Mouse (Mus musculus): ENCODE data around the gene Zfp90. TPM values are rescaled to one million over a fixed set of nuclear protein-coding genes. Genes with fewer than 3 reads are reported as not detected.

Zfp90 gene
- polyA plus RNA-seq, 1 experiment from 2014 or later: 20.8 TPM

DNA sequence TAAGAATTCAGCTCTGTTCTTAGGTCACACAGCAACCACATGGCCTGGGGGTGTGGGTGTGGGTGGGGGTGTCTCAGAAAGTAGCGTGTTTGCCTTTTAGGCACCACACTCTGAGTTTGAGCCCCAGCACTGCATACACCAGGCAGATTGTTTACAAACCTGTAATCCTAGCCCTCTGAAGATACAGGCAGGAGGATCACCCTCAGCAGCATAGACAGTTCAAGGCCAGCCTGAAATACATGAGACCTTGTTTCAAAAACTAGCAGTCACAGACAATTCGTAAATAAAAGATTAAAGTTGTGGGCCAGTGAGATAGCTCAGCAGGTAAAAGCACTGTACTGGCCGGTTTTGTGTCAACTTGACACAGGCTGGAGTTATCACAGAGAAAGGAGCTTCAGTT lies 25.0 kb downstream of the Zfp90 start:
- no peak overlapping the region for H3K9ac ChIP-seq
- no peak overlapping the region for H3K4me3 ChIP-seq (replicated peaks)
- 82% methylated on average over 3 of the region's 3 CpGs for WGBS
- H3K27ac ChIP-seq: no peak overlapping the region
- no peaks in the 10 kb centered on the region for H3K36me3 ChIP-seq
- no peak for ATAC-seq (replicated peaks; ENCODE audit: low FRiP score)
- H3K27me3 ChIP-seq: no peaks in the 10 kb centered on the region
- no peak overlapping the region for H3K4me2 ChIP-seq
- no peaks in the 10 kb centered on the region for H3K9me3 ChIP-seq (replicated peaks)
- H3K4me1 ChIP-seq: peaks cover 9% of the 10 kb centered on the region; the same call in 1 of the 2 replicates

DNA sequence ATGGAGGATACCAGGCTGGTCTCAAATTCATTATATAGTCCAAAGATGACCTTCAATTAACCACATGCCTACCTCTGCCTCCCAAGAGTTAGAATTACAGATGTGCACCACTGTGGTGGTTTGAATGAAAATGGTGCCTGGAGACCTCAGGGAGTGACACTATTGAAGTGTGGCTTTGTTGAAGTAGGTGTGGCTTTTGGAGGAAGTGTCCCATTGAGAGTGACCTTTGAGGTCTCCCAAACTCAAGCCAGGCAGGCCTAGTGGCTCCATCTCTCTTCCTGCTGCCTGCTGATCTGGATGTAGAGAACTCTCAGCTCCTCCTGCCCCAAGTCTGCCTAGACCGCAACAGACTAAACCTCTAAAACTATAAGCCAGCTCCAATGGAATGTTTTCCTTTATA lies 27.6 kb downstream of the Zfp90 start:
- H3K4me2 ChIP-seq: no peak overlapping the region
- H3K4me3 ChIP-seq (replicated peaks): no peak overlapping the region
- H3K9ac ChIP-seq: no peak overlapping the region
- H3K36me3 ChIP-seq: no peaks in the 10 kb centered on the region
- peaks cover 6% of the 10 kb centered on the region; the same call in 1 of the 2 replicates for H3K4me1 ChIP-seq
- 88% methylated on average over 1 of the region's 1 CpGs for WGBS
- H3K27me3 ChIP-seq: no peaks in the 10 kb centered on the region
- ATAC-seq (replicated peaks; ENCODE audit: low FRiP score): no peak
- H3K27ac ChIP-seq: no peak overlapping the region
- H3K9me3 ChIP-seq (replicated peaks): no peaks in the 10 kb centered on the region

DNA sequence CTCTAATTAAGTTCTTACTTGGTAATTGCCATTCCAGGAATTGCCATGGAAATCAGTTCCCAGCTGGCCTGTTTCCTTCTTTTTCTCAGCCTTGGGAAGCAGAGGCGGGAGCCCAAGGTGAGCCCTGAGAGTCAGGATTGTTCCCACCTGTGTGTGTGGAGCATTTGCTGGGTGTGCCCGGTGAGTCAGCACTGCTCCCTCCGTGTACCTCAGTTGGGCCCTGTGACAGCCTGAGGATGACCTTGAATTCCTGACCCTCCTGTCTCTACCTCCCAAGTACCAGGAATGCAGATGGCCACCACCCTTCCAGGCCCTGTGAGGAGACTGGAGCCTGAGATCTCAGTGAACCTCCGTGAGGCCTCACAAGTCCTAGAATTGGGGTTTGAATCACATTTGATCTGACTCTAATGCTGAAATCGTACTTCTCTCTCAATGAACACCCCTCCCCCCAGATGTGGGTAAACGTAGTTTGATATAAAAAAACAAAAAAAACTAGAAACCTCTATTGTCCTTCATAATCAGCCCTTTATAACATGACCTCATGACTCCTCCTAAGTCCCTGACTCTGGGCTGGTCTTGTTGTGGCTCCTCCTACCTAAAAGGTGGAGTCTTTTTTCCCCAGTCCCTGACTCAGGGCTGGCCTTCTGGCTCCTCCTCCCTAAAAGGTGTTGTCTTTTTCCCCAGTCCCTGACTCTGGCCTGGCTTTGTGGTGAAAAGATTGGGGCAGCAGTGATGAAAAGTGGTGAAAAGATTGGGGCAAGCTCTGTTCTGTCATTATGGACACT lies 36.4 kb downstream of the Zfp90 start:
- Histone ChIP-seq H3K27ac (no peak overlapping the region), H3K4me3 (replicated peaks) (no peak overlapping the region), H3K9me3 (replicated peaks) (no peaks in the 10 kb centered on the region), H3K4me2 (no peak overlapping the region), H3K36me3 (no peaks in the 10 kb centered on the region), H3K4me1 (no peaks in the 10 kb centered on the region), H3K9ac (no peak overlapping the region), H3K27me3 (no peaks in the 10 kb centered on the region)
- 81% methylated on average over 6 of the region's 6 CpGs for WGBS
- no peak for ATAC-seq (replicated peaks; ENCODE audit: low FRiP score)

DNA sequence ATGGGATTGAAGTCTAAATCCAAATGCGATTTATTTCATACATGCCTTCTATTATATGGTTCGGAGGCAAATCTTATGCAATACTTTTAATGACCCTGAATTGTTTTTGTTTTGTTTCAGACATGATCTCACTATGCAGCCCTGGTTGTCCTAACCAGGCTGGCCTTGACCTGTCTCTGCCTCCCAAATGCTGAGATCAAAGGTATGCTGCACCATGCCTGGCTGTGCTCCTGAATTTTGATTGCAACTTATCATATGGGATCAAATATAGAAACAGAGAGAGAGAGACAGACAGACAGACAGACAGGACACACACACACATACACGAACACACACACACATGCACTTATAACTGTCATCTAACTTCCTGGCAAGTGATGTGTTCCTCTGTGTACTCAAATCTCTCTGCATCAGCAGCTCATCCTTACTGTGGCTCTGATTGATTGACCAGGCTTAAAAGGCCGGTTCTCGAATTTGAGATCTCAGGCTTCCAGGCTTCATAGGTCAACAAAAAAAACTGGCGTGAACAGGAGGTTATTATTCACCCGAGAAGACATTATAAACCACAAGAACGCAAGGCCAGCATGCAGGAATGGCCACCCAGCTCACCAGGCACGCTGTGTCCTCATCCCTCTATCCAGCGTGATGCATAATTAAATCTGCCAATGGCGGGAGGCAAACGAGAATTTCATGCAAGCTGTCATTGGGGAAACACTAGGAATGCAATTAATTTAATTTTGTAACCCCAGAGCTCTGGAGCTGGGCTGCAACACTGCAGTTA lies 37.8 kb downstream of the Zfp90 start:
- 50% methylated on average over 12 of the region's 12 CpGs for WGBS
- no peak for ATAC-seq (replicated peaks; ENCODE audit: low FRiP score)

DNA sequence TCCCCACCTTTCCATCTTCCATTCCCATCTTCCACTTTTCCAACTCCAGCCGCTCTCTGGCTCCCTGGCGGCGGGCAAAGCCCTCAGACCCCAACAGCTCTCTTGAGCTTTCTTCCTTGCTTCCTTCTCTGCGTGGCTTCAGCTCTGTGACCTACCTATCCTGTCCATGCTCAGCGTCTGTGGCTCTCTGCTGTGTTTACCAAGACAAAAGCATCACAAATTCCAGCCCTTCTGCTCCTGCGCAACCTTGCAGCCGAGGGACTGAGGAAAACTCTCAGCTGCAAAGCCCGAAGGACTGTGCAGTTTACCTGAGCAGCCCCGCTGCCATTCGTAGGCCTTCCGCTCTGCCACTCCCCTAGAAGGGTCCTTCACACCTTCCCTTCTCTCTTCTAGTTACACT lies 38.9 kb downstream of the Zfp90 start:
- no peak overlapping the region for H3K27ac ChIP-seq
- no peaks in the 10 kb centered on the region for H3K36me3 ChIP-seq
- no peaks in the 10 kb centered on the region for H3K4me1 ChIP-seq
- H3K27me3 ChIP-seq: no peaks in the 10 kb centered on the region
- no peak overlapping the region for H3K4me2 ChIP-seq
- no peak for ATAC-seq (replicated peaks; ENCODE audit: low FRiP score)
- no peak overlapping the region for H3K4me3 ChIP-seq (replicated peaks)
- 75% methylated on average over 11 of the region's 11 CpGs for WGBS
- no peaks in the 10 kb centered on the region for H3K9me3 ChIP-seq (replicated peaks)
- no peak overlapping the region for H3K9ac ChIP-seq

More for the DNA sequence above, 37.8 kb downstream of the Zfp90 start:
- H3K4me2 ChIP-seq: no peak overlapping the region
- no peak overlapping the region for H3K9ac ChIP-seq
- H3K9me3 ChIP-seq (replicated peaks): no peaks in the 10 kb centered on the region
- H3K4me1 ChIP-seq: no peaks in the 10 kb centered on the region
- H3K27ac ChIP-seq: no peak overlapping the region
- H3K4me3 ChIP-seq (replicated peaks): no peak overlapping the region
- H3K27me3 ChIP-seq: no peaks in the 10 kb centered on the region
- no peaks in the 10 kb centered on the region for H3K36me3 ChIP-seq

DNA sequence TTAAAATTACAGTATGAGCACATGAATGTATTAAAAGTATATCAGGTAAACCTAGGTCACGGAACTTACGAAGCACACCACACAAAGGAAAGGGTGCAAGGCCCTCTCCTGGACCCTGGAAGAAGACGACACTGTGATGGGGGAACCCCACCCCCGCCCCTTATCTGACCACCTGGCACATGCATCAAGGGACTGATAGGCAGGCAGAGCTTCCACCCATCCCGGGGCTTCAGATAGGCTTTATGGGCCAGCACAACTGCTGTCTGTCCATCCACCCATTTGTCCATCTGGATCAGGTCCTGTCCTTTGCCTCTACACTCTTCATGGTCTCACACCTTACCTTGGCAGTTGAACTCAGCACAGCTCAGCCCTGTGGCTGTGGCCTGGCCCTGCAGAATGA lies 47.0 kb downstream of the Zfp90 start:
- no peak for ATAC-seq (replicated peaks; ENCODE audit: low FRiP score)
- 69% methylated on average over 5 of the region's 5 CpGs for WGBS
- peaks cover 9% of the 10 kb centered on the region; the same call in 1 of the 2 replicates for H3K4me1 ChIP-seq
- H3K27me3 ChIP-seq: no peaks in the 10 kb centered on the region
- H3K9ac ChIP-seq: no peak overlapping the region
- no peaks in the 10 kb centered on the region for H3K9me3 ChIP-seq (replicated peaks)
- H3K4me3 ChIP-seq (replicated peaks): no peak overlapping the region
- no peak overlapping the region for H3K4me2 ChIP-seq
- no peaks in the 10 kb centered on the region for H3K36me3 ChIP-seq
- H3K27ac ChIP-seq: no peak overlapping the region

DNA sequence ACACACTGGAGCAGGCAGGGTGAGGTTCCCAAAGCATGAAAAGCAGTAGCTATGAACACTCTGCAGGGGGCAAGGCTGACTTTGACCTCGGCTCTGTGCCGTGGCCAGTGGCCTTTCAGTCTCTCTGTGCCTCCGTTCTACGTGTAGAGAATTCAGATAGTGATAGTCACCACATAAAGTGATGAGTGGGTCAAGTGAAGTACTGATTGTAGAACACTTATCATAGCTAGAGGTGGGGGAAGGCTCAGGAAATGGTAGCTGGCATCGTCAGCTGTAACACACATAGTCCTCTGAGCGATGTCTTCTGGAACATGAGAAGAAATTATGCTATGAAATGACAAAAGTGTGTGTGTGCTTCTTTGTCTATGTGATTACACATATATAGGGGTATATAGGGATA lies 48.7 kb downstream of the Zfp90 start:
- Histone ChIP-seq H3K9ac (no peak overlapping the region), H3K27me3 (no peaks in the 10 kb centered on the region), H3K36me3 (no peaks in the 10 kb centered on the region), H3K9me3 (replicated peaks) (no peaks in the 10 kb centered on the region), H3K4me3 (replicated peaks) (no peak overlapping the region), H3K4me2 (no peak overlapping the region), H3K4me1 (peaks cover 9% of the 10 kb centered on the region; the same call in 1 of the 2 replicates), H3K27ac (no peak overlapping the region)
- no peak for ATAC-seq (replicated peaks; ENCODE audit: low FRiP score)
- WGBS: 92% methylated on average over 6 of the region's 6 CpGs

DNA sequence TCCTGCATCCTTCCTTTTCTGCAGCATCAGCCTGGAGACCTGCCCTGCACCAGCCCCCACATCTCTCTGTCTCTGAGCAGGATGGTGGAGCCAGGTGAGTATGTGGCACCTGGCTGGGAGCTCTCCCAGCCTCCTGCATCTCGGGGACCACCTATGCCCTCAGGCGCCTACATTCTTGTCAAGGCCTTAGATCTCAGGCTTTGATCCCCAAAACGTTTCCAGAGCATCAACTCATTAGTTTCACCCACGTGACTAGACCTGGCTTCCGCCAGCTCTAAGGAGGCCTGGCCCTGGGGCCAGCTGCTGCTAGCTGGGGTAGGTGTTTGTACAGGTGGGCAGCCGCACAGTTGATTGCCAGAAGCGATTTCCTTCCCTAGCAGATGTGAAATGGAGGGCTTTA lies 54.4 kb downstream of the Zfp90 start:
- WGBS: 41% methylated on average over 7 of the region's 7 CpGs
- Histone ChIP-seq H3K4me3 (replicated peaks) (no peak overlapping the region), H3K9me3 (replicated peaks) (no peaks in the 10 kb centered on the region), H3K36me3 (no peaks in the 10 kb centered on the region), H3K27ac (no peak overlapping the region), H3K4me2 (no peak overlapping the region), H3K9ac (no peak overlapping the region), H3K27me3 (no peaks in the 10 kb centered on the region), H3K4me1 (0 out of 2 replicates have a peak, but pooled peaks cover 3% of the 10 kb centered on the region)
- no peak for ATAC-seq (replicated peaks; ENCODE audit: low FRiP score)

DNA sequence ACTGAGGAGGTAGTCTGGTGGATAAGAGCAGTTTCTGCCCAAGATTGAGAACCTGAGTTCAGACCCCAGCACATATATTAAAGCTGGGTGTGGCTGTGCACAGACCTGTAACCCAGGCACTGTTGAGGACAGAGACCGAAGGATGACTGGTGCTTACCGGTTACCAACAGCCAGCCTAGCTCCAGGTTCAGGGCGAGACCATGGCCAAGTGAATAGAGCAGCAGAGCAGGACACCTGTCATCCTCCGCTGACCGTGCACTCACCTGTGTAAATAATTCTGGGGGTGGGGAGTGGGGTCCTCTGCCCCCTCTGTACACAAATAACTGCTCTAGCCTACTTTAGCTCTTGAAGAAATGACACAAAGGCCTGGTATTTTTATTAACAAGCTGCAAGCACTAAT lies 58.9 kb downstream of the Zfp90 start:
- Histone ChIP-seq H3K9me3 (replicated peaks) (no peaks in the 10 kb centered on the region), H3K4me3 (replicated peaks) (no peak overlapping the region), H3K9ac (no peak overlapping the region), H3K4me1 (0 out of 2 replicates have a peak, but pooled peaks cover 3% of the 10 kb centered on the region), H3K36me3 (no peaks in the 10 kb centered on the region), H3K4me2 (no peak overlapping the region), H3K27ac (0 out of 2 replicates have a peak overlapping the region, but pooled peaks have one; percentile 13), H3K27me3 (no peaks in the 10 kb centered on the region)
- ATAC-seq (replicated peaks; ENCODE audit: low FRiP score): no peak
- WGBS: 70% methylated on average over 5 of the region's 5 CpGs

Other genes with a start within 250 kb of the Zfp90 start
- 52.7 and 57.3 TPM in 2 replicates for gene Slc7a6, start 246.5 kb upstream of the Zfp90 start, polyA plus RNA-seq (2015; fragmentation: Nextera tagmentation; extraction: Ambion mirVana)
- gene Slc7a6os, start 204.4 kb upstream of the Zfp90 start, polyA plus RNA-seq (2015; fragmentation: Nextera tagmentation; extraction: Ambion mirVana): 36.3 and 37.2 TPM in 2 replicates
- gene Prmt7, start 204.4 kb upstream of the Zfp90 start, polyA plus RNA-seq (2015; fragmentation: Nextera tagmentation; extraction: Ambion mirVana): 50.7 and 51.8 TPM in 2 replicates
- 1.7 and 7.4 TPM in 2 replicates for gene Smpd3, start 77.3 kb upstream of the Zfp90 start, polyA plus RNA-seq (2015; fragmentation: Nextera tagmentation; extraction: Ambion mirVana)
- gene 6030452D12Rik, start 85.2 kb downstream of the Zfp90 start, polyA plus RNA-seq (2015; fragmentation: Nextera tagmentation; extraction: Ambion mirVana): not detected in 2 replicates
- gene Cdh3, start 95.6 kb downstream of the Zfp90 start, polyA plus RNA-seq (2015; fragmentation: Nextera tagmentation; extraction: Ambion mirVana): 29.7 and 33.5 TPM in 2 replicates
- 9.9 and 11.7 TPM in 2 replicates for gene Gm10073, start 158.1 kb downstream of the Zfp90 start, polyA plus RNA-seq (2015; fragmentation: Nextera tagmentation; extraction: Ambion mirVana)
- gene Cdh1, start 188.0 kb downstream of the Zfp90 start, polyA plus RNA-seq (2015; fragmentation: Nextera tagmentation; extraction: Ambion mirVana): 80.8 and 81.7 TPM in 2 replicates